ENCODE assay signal across 9 mouse cellular contexts in genomic region chr5:113313998-113314397, GRCm38 (mm10). TPM values are rescaled to one million over a fixed set of nuclear protein-coding genes. Genes with fewer than 3 reads are reported as not detected.
DNase-seq lines count a peak whose midpoint lies in the region; ATAC-seq and TF ChIP-seq lines count a peak whose summit lies in the region.
"Had no signal": no experiment of that assay in that cellular context is flagged by ENCODE, and none has a peak within 500 bp of the region (broad histone marks: within the 10 kb centered on the region; RNA-seq: fewer than 3 reads in every experiment).

No protein-coding gene starts in this region.

- H3K4me2 ChIP-seq in midbrain, embryonic 15.5 days, result peak overlapping the region; percentile 41

- H3K9ac ChIP-seq in midbrain, embryonic 15.5 days, result peak overlapping the region; percentile 27; the same call in 1 of the 2 replicates

- TF ChIP-seq CTCF in kidney, adult 2 months (conservative IDR thresholded peaks at IDR 0.05; ENCODE audit: insufficient read depth, insufficient read length, low read depth, low read length), result peak; percentile 60; the same call in 1 of the 2 replicates

- H3K27ac ChIP-seq in heart, embryonic 10.5 days, result no peak overlapping the region
- no peak overlapping the region for H3K27ac ChIP-seq in kidney, adult 2 months (ENCODE audit: insufficient read depth, low read depth, low read length)
- H3K27ac ChIP-seq in midbrain, embryonic 15.5 days, result peak overlapping the region; percentile 59; the same call in 1 of the 2 replicates

- no peak for TF ChIP-seq POLR2A in kidney, adult 2 months (IDR thresholded peaks at IDR 0.05; ENCODE audit: low read depth, low read length)

- H3K36me3 ChIP-seq in heart, embryonic 10.5 days, result no peaks in the 10 kb centered on the region
- no peaks in the 10 kb centered on the region for H3K36me3 ChIP-seq in kidney, adult 2 months (ENCODE audit: control insufficient read depth, insufficient read depth, low read length)
- H3K36me3 ChIP-seq in midbrain, embryonic 15.5 days (replicated peaks), result no peaks in the 10 kb centered on the region

- H3K4me3 ChIP-seq in heart, embryonic 10.5 days, result no peak overlapping the region
- H3K4me3 ChIP-seq in kidney, adult 2 months (ENCODE audit: insufficient read depth, low read depth, low read length), result no peak overlapping the region
- 0 out of 2 replicates have a peak overlapping the region, but pooled peaks have one; percentile 17 for H3K4me3 ChIP-seq in midbrain, embryonic 15.5 days

- no peaks in the 10 kb centered on the region for H3K9me3 ChIP-seq in heart, embryonic 10.5 days
- H3K9me3 ChIP-seq in midbrain, embryonic 15.5 days, result no peaks in the 10 kb centered on the region

- WGBS in heart, embryonic 10.5 days, result 1% methylated on average over 24 of the region's 24 CpGs
- WGBS in kidney, adult 2 months, result 5% methylated on average over 24 of the region's 24 CpGs
- WGBS in midbrain, embryonic 15.5 days, result 1% methylated on average over 24 of the region's 24 CpGs

- intact Hi-C loops in gastrocnemius, postnatal 36 days (cut with DNase I), result no loop called here
- intact Hi-C loops in left cerebral cortex, postnatal 36 days (cut with DNase I), result no loop called here

- H3K4me1 ChIP-seq in heart, embryonic 10.5 days, result peaks cover 13% of the 10 kb centered on the region
- no peaks in the 10 kb centered on the region for H3K4me1 ChIP-seq in kidney, adult 2 months (ENCODE audit: control insufficient read depth, insufficient read depth, low read length)
- H3K4me1 ChIP-seq in midbrain, embryonic 15.5 days, result peaks cover 14% of the 10 kb centered on the region

- peaks cover 70% of the 10 kb centered on the region for H3K27me3 ChIP-seq in heart, embryonic 10.5 days (ENCODE audit: insufficient read depth, poor library complexity, severe bottlenecking)
- no peaks in the 10 kb centered on the region for H3K27me3 ChIP-seq in kidney, adult 2 months (replicated peaks; ENCODE audit: control insufficient read depth, insufficient read depth, low read length)
- no peaks in the 10 kb centered on the region for H3K27me3 ChIP-seq in midbrain, embryonic 15.5 days (replicated peaks)

- peak; percentile 18; the same call in 1 of the 2 replicates for ATAC-seq in midbrain, embryonic 15.5 days (replicated peaks)

- peak; percentile 95 for DNase-seq in heart, adult 11 months
- no peak for DNase-seq in heart, embryonic 10.5 days (ENCODE audit: low spot score)
- peak; percentile 63 for DNase-seq in embryo, embryonic 11.5 days (ENCODE audit: low read depth, low spot score)
- peak; percentile 45 to 59 for DNase-seq in gastrocnemius, postnatal 36 days
- DNase-seq in kidney, adult 2 months, result peak; percentile 69
- DNase-seq in left cerebral cortex, postnatal 36 days (ENCODE audit: low spot score in 2 of 2), result peak; percentile 86
- DNase-seq in testis, postnatal 10 days (ENCODE audit: low spot score), result peak; percentile 87

RNA-seq across cellular contexts. Expression of gene Sgsm1, which starts 3.4 kb away (rescaled TPM):
- polyA plus RNA-seq in heart, embryonic 10.5 days (2016; fragmentation: Nextera tagmentation; extraction: Ambion mirVana), result 6.5 and 6.7 TPM in 2 replicates
- under 1 TPM; 0.32 to 0.61 TPM for total RNA-seq in gastrocnemius, postnatal 36 days (2021)
- 3.5 and 3.9 TPM in 2 replicates for polyA plus RNA-seq in kidney, adult 2 months (2012; rRNA removed)
- 100 to 1,000 TPM; 124 to 169 TPM for total RNA-seq in left cerebral cortex, postnatal 36 days (2021)
- polyA plus RNA-seq in midbrain, embryonic 15.5 days (2015; fragmentation: Nextera tagmentation; extraction: Ambion mirVana), result 23.9 and 27.4 TPM in 2 replicates

RNA-seq across cellular contexts. Expression of gene Aym1, which starts 43.1 kb away (rescaled TPM):
- polyA plus RNA-seq in heart, embryonic 10.5 days (2016; fragmentation: Nextera tagmentation; extraction: Ambion mirVana), result not detected in 2 replicates
- total RNA-seq in gastrocnemius, postnatal 36 days (2021), result not detected
- not detected in 2 replicates for polyA plus RNA-seq in kidney, adult 2 months (2012; rRNA removed)
- total RNA-seq in left cerebral cortex, postnatal 36 days (2021), result not detected
- not detected in 2 replicates for polyA plus RNA-seq in midbrain, embryonic 15.5 days (2015; fragmentation: Nextera tagmentation; extraction: Ambion mirVana)
- polyA plus RNA-seq: heart, embryonic 16.5 days had no signal
